Mouse (Mus musculus) bone marrow macrophage, adult 2 months (primary cell): ENCODE results near the gene Slc13a5.

Source experiments
- CTCF ChIP-seq: IDR thresholded peaks from 2 replicates; pipeline ENCODE4 v1.5.1; 2012; ENCODE audit warnings: low read depth, mild to moderate bottlenecking, low read length, moderate library complexity
- POLR2A ChIP-seq: IDR thresholded peaks from 2 replicates; pipeline ENCODE4 v1.6.1; 2012; ENCODE audit warnings: mild to moderate bottlenecking, low read depth, low read length, borderline replicate concordance

DNA sequence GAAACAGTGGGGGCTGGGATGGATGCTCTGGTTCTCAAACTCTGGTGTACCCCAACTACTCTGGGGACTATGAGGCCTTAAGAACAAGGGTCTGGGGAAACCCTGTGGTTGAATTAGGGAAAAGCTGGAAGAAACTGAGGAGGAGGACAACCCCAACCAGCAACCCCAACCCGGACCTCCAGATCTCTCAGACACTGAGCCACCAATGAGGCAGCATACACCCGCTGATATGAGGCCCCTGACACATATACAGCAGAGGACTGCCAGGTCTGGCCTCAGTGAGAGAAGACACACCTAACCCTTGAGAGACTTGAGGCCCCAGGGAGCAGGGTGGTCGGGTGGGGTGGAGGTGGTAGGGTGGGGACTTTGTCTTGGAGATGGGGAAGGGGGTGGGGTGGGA lies 19.6 kb upstream of the Slc13a5 start:
- TF ChIP-seq POLR2A (no peak), CTCF (no peak)
